Mouse (Mus musculus): ENCODE data around the gene Clec11a.
"Not testable (repeated sequence)": the region's sequence is repeated elsewhere in the genome, so short reads cannot be mapped to it uniquely, and the experiment has no call there.

The Clec11a gene

GRCm38 (mm10) chr7:44322290-44322689, 15.6 kb upstream of the Clec11a start:
- no peak for DNase-seq

- no peak for DNase-seq
Observed at GRCm38 (mm10) chr7:44320886-44321285, 14.2 kb upstream of the Clec11a start.

- peak; percentile 33 for DNase-seq
Observed at GRCm38 (mm10) chr7:44317913-44318312, 11.2 kb upstream of the Clec11a start.

- DNase-seq = no peak
Observed at GRCm38 (mm10) chr7:44312484-44312883, 5.8 kb upstream of the Clec11a start.

- no peak for DNase-seq
Observed at GRCm38 (mm10) chr7:44311713-44312304, 5.1 kb upstream of the Clec11a start.

GRCm38 (mm10) chr7:44310878-44311712, 4.4 kb upstream of the Clec11a start:
- peak; percentile 31 for DNase-seq

- no peak for DNase-seq
Observed at GRCm38 (mm10) chr7:44310285-44310877, 3.7 kb upstream of the Clec11a start.

GRCm38 (mm10) chr7:44309475-44310284, 3.0 kb upstream of the Clec11a start, which contains the start of gene Shank1:
Gene Shank1, plus strand, starts transcription at chr7:44310253.
- DNase-seq = no peak

GRCm38 (mm10) chr7:44307261-44308020, 739 bp upstream of the Clec11a start:
- DNase-seq = no peak

- DNase-seq = no peak
Observed at GRCm38 (mm10) chr7:44305686-44306085, 1.0 kb downstream of the Clec11a start.

- peak; percentile 96 for DNase-seq
Observed at GRCm38 (mm10) chr7:44304775-44305641, 1.7 kb downstream of the Clec11a start.

- no peak for DNase-seq
Observed at GRCm38 (mm10) chr7:44304463-44304774, 2.3 kb downstream of the Clec11a start.

- DNase-seq = no peak
Observed at GRCm38 (mm10) chr7:44303346-44304340, 3.1 kb downstream of the Clec11a start.

GRCm38 (mm10) chr7:44297501-44297900, 9.2 kb downstream of the Clec11a start:
- not testable (repeated sequence) for DNase-seq

GRCm38 (mm10) chr7:44291418-44291817, 15.3 kb downstream of the Clec11a start:
- DNase-seq = no peak

GRCm38 (mm10) chr7:44290986-44291385, 15.7 kb downstream of the Clec11a start:
- no peak for DNase-seq

- DNase-seq = no peak
Observed at GRCm38 (mm10) chr7:44287760-44288159, 18.9 kb downstream of the Clec11a start.

- no peak for DNase-seq
Observed at GRCm38 (mm10) chr7:44281586-44281985, 25.1 kb downstream of the Clec11a start.

GRCm38 (mm10) chr7:44280959-44281358, 25.7 kb downstream of the Clec11a start:
- DNase-seq = no peak

GRCm38 (mm10) chr7:44277250-44277622, 29.5 kb downstream of the Clec11a start:
- peak; percentile 37 for DNase-seq

All from kidney, adult 18-20 months (tissue).